Mouse (Mus musculus): ENCODE data around the gene Gm45837. TPM values are rescaled to one million over a fixed set of nuclear protein-coding genes. Genes with fewer than 3 reads are reported as not detected.

Gm45837 gene
- polyA plus RNA-seq, 1 experiment from 2014 or later, result not detected

- no peak for ATAC-seq
- WGBS (ENCODE audit: insufficient replicate concordance), result 4% methylated on average over 27 of the region's 27 CpGs
- Histone ChIP-seq H3K4me2 (no peak overlapping the region), H3K4me3 (no peak overlapping the region), H3K27ac (no peak overlapping the region), H3K4me1 (peaks cover 48% of the 10 kb centered on the region), H3K9me3 (replicated peaks) (no peaks in the 10 kb centered on the region), H3K9ac (no peak overlapping the region), H3K36me3 (no peaks in the 10 kb centered on the region), H3K27me3 (replicated peaks) (peaks cover 48% of the 10 kb centered on the region)
Observed at GRCm38 (mm10) chr7:101419013-101419770, 8.5 kb downstream of the Gm45837 start.

- ATAC-seq, result peak; percentile 73
- WGBS (ENCODE audit: insufficient replicate concordance), result 9% methylated on average over 6 of the region's 6 CpGs
- no peak within 1 kb of the TSS for H3K27ac ChIP-seq
- peak within 1 kb of the TSS; percentile 40 for H3K4me2 ChIP-seq
- H3K36me3 ChIP-seq, result no peaks in the 10 kb centered on the region
- peaks cover 70% of the 10 kb centered on the region for H3K27me3 ChIP-seq (replicated peaks)
- H3K4me1 ChIP-seq, result peaks cover 25% of the 10 kb centered on the region
- no peak within 1 kb of the TSS for H3K9ac ChIP-seq
- H3K4me3 ChIP-seq, result no peak within 1 kb of the TSS
- no peaks in the 10 kb centered on the region for H3K9me3 ChIP-seq (replicated peaks)
Observed at GRCm38 (mm10) chr7:101421529-101421928, 10.8 kb downstream of the Gm45837 start, which contains the start of gene Pde2a. Gene Pde2a (plus strand): TSS chr7:101421691.

- peaks cover 25% of the 10 kb centered on the region for H3K4me1 ChIP-seq
- WGBS (ENCODE audit: insufficient replicate concordance), result 31% methylated on average over 3 of the region's 3 CpGs
- no peak overlapping the region for H3K9ac ChIP-seq
- no peaks in the 10 kb centered on the region for H3K36me3 ChIP-seq
- no peak overlapping the region for H3K4me3 ChIP-seq
- peak overlapping the region; percentile 40 for H3K4me2 ChIP-seq
- H3K27ac ChIP-seq, result no peak overlapping the region
- H3K9me3 ChIP-seq (replicated peaks), result no peaks in the 10 kb centered on the region
- H3K27me3 ChIP-seq (replicated peaks), result peaks cover 69% of the 10 kb centered on the region
- no peak for ATAC-seq
Observed at GRCm38 (mm10) chr7:101422069-101422468, 11.4 kb downstream of the Gm45837 start.

- WGBS (ENCODE audit: insufficient replicate concordance), result 73% methylated on average over 8 of the region's 8 CpGs
- Histone ChIP-seq H3K4me1 (peaks cover 25% of the 10 kb centered on the region), H3K4me2 (no peak overlapping the region), H3K27me3 (replicated peaks) (peaks cover 64% of the 10 kb centered on the region), H3K9me3 (replicated peaks) (no peaks in the 10 kb centered on the region), H3K27ac (no peak overlapping the region), H3K4me3 (no peak overlapping the region), H3K9ac (no peak overlapping the region), H3K36me3 (no peaks in the 10 kb centered on the region)
- no peak for ATAC-seq
Observed at GRCm38 (mm10) chr7:101422646-101423045, 12.0 kb downstream of the Gm45837 start.

- Histone ChIP-seq H3K9ac (no peak overlapping the region), H3K36me3 (no peaks in the 10 kb centered on the region), H3K9me3 (replicated peaks) (no peaks in the 10 kb centered on the region), H3K4me3 (no peak overlapping the region), H3K27me3 (replicated peaks) (peaks cover 54% of the 10 kb centered on the region), H3K27ac (no peak overlapping the region), H3K4me1 (peaks cover 24% of the 10 kb centered on the region), H3K4me2 (no peak overlapping the region)
- no peak for ATAC-seq
- WGBS (ENCODE audit: insufficient replicate concordance), result 66% methylated on average over 6 of the region's 6 CpGs
Observed at GRCm38 (mm10) chr7:101423970-101424369, 13.3 kb downstream of the Gm45837 start.

GRCm38 (mm10) chr7:101426692-101427091 is 16.0 kb downstream of the Gm45837 start:
- 50% methylated on average over 8 of the region's 8 CpGs for WGBS (ENCODE audit: insufficient replicate concordance)

GRCm38 (mm10) chr7:101427736-101428135 is 17.1 kb downstream of the Gm45837 start:
- Histone ChIP-seq H3K27me3 (replicated peaks) (peaks cover 31% of the 10 kb centered on the region; the same call in 1 of the 2 replicates), H3K36me3 (no peaks in the 10 kb centered on the region), H3K9me3 (replicated peaks) (no peaks in the 10 kb centered on the region), H3K4me3 (no peak overlapping the region), H3K4me1 (no peaks in the 10 kb centered on the region), H3K4me2 (no peak overlapping the region), H3K27ac (no peak overlapping the region), H3K9ac (no peak overlapping the region)
- ATAC-seq, result no peak
- 9% methylated on average over 2 of the region's 2 CpGs for WGBS (ENCODE audit: insufficient replicate concordance)

More at GRCm38 (mm10) chr7:101426692-101427091, 16.0 kb downstream of the Gm45837 start:
- Histone ChIP-seq H3K27ac (no peak overlapping the region), H3K4me1 (peaks cover 5% of the 10 kb centered on the region), H3K9ac (no peak overlapping the region), H3K4me2 (no peak overlapping the region), H3K36me3 (no peaks in the 10 kb centered on the region), H3K27me3 (replicated peaks) (peaks cover 35% of the 10 kb centered on the region; the same call in 1 of the 2 replicates), H3K9me3 (replicated peaks) (no peaks in the 10 kb centered on the region), H3K4me3 (no peak overlapping the region)
- ATAC-seq, result no peak

GRCm38 (mm10) chr7:101435038-101435437 is 24.4 kb downstream of the Gm45837 start:
- Histone ChIP-seq H3K27me3 (replicated peaks) (peaks cover 12% of the 10 kb centered on the region; the same call in 1 of the 2 replicates), H3K9me3 (replicated peaks) (no peaks in the 10 kb centered on the region), H3K4me3 (no peak overlapping the region), H3K36me3 (no peaks in the 10 kb centered on the region), H3K9ac (no peak overlapping the region), H3K27ac (no peak overlapping the region), H3K4me2 (no peak overlapping the region), H3K4me1 (no peaks in the 10 kb centered on the region)
- ATAC-seq, result no peak
- 46% methylated on average over 6 of the region's 6 CpGs for WGBS (ENCODE audit: insufficient replicate concordance)

- 11% methylated on average over 1 of the region's 1 CpGs for WGBS (ENCODE audit: insufficient replicate concordance)
- no peak overlapping the region for H3K4me2 ChIP-seq
- no peak overlapping the region for H3K27ac ChIP-seq
Observed at GRCm38 (mm10) chr7:101437876-101438275, 27.2 kb downstream of the Gm45837 start.

GRCm38 (mm10) chr7:101443093-101443492 is 32.4 kb downstream of the Gm45837 start:
- Histone ChIP-seq H3K27me3 (replicated peaks) (peaks cover 21% of the 10 kb centered on the region), H3K4me3 (no peak overlapping the region), H3K27ac (no peak overlapping the region), H3K9me3 (replicated peaks) (no peaks in the 10 kb centered on the region), H3K9ac (no peak overlapping the region), H3K36me3 (no peaks in the 10 kb centered on the region), H3K4me2 (no peak overlapping the region), H3K4me1 (no peaks in the 10 kb centered on the region)
- no peak for ATAC-seq
- WGBS (ENCODE audit: insufficient replicate concordance), result 78% methylated on average over 10 of the region's 10 CpGs

More at GRCm38 (mm10) chr7:101437876-101438275, 27.2 kb downstream of the Gm45837 start:
- Histone ChIP-seq H3K4me3 (no peak overlapping the region), H3K9ac (no peak overlapping the region), H3K9me3 (replicated peaks) (no peaks in the 10 kb centered on the region), H3K27me3 (replicated peaks) (peaks cover 16% of the 10 kb centered on the region), H3K4me1 (no peaks in the 10 kb centered on the region), H3K36me3 (no peaks in the 10 kb centered on the region)
- no peak for ATAC-seq

- no peak overlapping the region for H3K9ac ChIP-seq
- H3K4me2 ChIP-seq, result no peak overlapping the region
- H3K27ac ChIP-seq, result no peak overlapping the region
- 63% methylated on average over 4 of the region's 4 CpGs for WGBS (ENCODE audit: insufficient replicate concordance)
- no peak for ATAC-seq
- no peaks in the 10 kb centered on the region for H3K4me1 ChIP-seq
- no peak overlapping the region for H3K4me3 ChIP-seq
- H3K36me3 ChIP-seq, result no peaks in the 10 kb centered on the region
- H3K9me3 ChIP-seq (replicated peaks), result no peaks in the 10 kb centered on the region
- peaks cover 29% of the 10 kb centered on the region for H3K27me3 ChIP-seq (replicated peaks)
Observed at GRCm38 (mm10) chr7:101444211-101444610, 33.5 kb downstream of the Gm45837 start.

GRCm38 (mm10) chr7:101449855-101450254 is 39.2 kb downstream of the Gm45837 start:
- WGBS (ENCODE audit: insufficient replicate concordance), result 29% methylated on average over 3 of the region's 3 CpGs

More at GRCm38 (mm10) chr7:101449855-101450254, 39.2 kb downstream of the Gm45837 start:
- Histone ChIP-seq H3K9ac (no peak overlapping the region), H3K4me1 (peaks cover 12% of the 10 kb centered on the region), H3K36me3 (no peaks in the 10 kb centered on the region), H3K4me2 (no peak overlapping the region), H3K27me3 (replicated peaks) (peaks cover 64% of the 10 kb centered on the region), H3K9me3 (replicated peaks) (no peaks in the 10 kb centered on the region), H3K27ac (no peak overlapping the region), H3K4me3 (no peak overlapping the region)
- ATAC-seq, result no peak
